Mouse (Mus musculus) ovary, postnatal 14 days (tissue): ENCODE data around the gene Gfpt1.

Source experiments
- DNase-seq: peaks from one replicate; pipeline ENCODE4 v3.0.0; 2022; ENCODE audit warnings: low spot score

The Gfpt1 gene

GRCm38 (mm10) chr6:87139796-87140553 is 97.3 kb downstream of the Gfpt1 start:
- no peak for DNase-seq
